Mouse (Mus musculus) hindbrain, embryonic 11.5 days (tissue): ENCODE data around the gene Lyzl6. TPM values are rescaled to one million over a fixed set of nuclear protein-coding genes. Genes with fewer than 3 reads are reported as not detected.

Experiments used
- ATAC-seq: fragments of 200-750 bp; cut with Nextera tagmentation; 2 replicates; pipeline ENCODE4 v1.8.0; 2017; ENCODE audit warnings: mild to moderate bottlenecking, moderate TSS enrichment, moderate library complexity; ENCODE audit not compliant: low FRiP score
- DNase-seq: peaks from one replicate; pipeline ENCODE4 v3.0.0-alpha.2; 2015; ENCODE audit warnings: low spot score
- H3K27ac ChIP-seq: fragments of 300-500 bp; sonication (generic); 2 replicates; pipeline ENCODE4 v1.5.1; 2014; ENCODE audit warnings: mild to moderate bottlenecking, low read depth, low read length
- H3K27me3 ChIP-seq: fragments of 300-500 bp; sonication (generic); 2 replicates; pipeline ENCODE4 v1.6.1; 2014; ENCODE audit warnings: mild to moderate bottlenecking, low read length, moderate library complexity, mixed read lengths; ENCODE audit not compliant: control insufficient read depth, insufficient read depth
- H3K36me3 ChIP-seq: fragments of 300-500 bp; sonication (generic); 2 replicates; pipeline ENCODE4 v1.6.1; 2014; ENCODE audit warnings: mild to moderate bottlenecking, low read length, moderate library complexity, mixed read lengths; ENCODE audit not compliant: control insufficient read depth, insufficient read depth
- H3K4me1 ChIP-seq: fragments of 300-500 bp; sonication (generic); replicated peaks from 2 replicates; pipeline ENCODE4 v1.6.1; 2014; ENCODE audit warnings: low read length, mixed read lengths; ENCODE audit not compliant: control insufficient read depth, insufficient read depth
- H3K4me2 ChIP-seq: fragments of 300-500 bp; sonication (generic); replicated peaks from 2 replicates; pipeline ENCODE4 v1.6.1; 2014; ENCODE audit warnings: mild to moderate bottlenecking, low read depth, low read length
- H3K4me3 ChIP-seq: fragments of 300-500 bp; sonication (generic); 2 replicates; pipeline ENCODE4 v1.5.1; 2014; ENCODE audit warnings: low read depth, low read length
- H3K9ac ChIP-seq: fragments of 300-500 bp; sonication (generic); 2 replicates; pipeline ENCODE4 v1.6.1; 2014; ENCODE audit warnings: low read depth, low read length
- H3K9me3 ChIP-seq: fragments of 300-500 bp; sonication (generic); 2 replicates; pipeline ENCODE4 v1.6.1; 2016; ENCODE audit warnings: low read length; ENCODE audit not compliant: control insufficient read depth
- WGBS: fragments of 180-500 bp; shearing (Covaris S2); extraction: QIAGEN DNeasy Blood & Tissue Kit; methylation state at CpG from one replicate; pipeline ENCODE4 v1.1.7; 2014; 5-methylcytosine and 5-hydroxymethylcytosine counted together
- polyA plus RNA-seq: library from polyadenylated mRNA; unstranded; fragments of >200 nt; fragmentation: Nextera tagmentation; extraction: Ambion mirVana; gene quantifications from 2 replicates; pipeline ENCODE4 v1.2.1, GENCODE M21; 2014

Lyzl6 gene
- polyA plus RNA-seq, 1 experiment from 2014 or later = not detected

GRCm38 (mm10) chr11:103649301-103649982 is 10.8 kb upstream of the Lyzl6 start, which contains the start of gene Rprml:
TSS of gene Rprml (plus strand) at chr11:103649570.
- peak within 1 kb of the TSS; percentile 42 for H3K4me2 ChIP-seq
- DNase-seq (peak; percentile 21), ATAC-seq (no peak)
- peaks cover 4% of the 10 kb centered on the region for H3K4me1 ChIP-seq
- H3K9ac ChIP-seq = no peak within 1 kb of the TSS
- H3K27me3 ChIP-seq = peaks cover 54% of the 10 kb centered on the region
- 1% methylated on average over 65 of the region's 71 CpGs for WGBS
- H3K36me3 ChIP-seq = no peaks in the 10 kb centered on the region
- peak within 1 kb of the TSS; percentile 25 for H3K4me3 ChIP-seq
- H3K9me3 ChIP-seq = no peaks in the 10 kb centered on the region
- H3K27ac ChIP-seq = no peak within 1 kb of the TSS

GRCm38 (mm10) chr11:103648656-103649055 is 10.0 kb upstream of the Lyzl6 start:
- Histone ChIP-seq H3K36me3 (no peaks in the 10 kb centered on the region), H3K27me3 (peaks cover 54% of the 10 kb centered on the region), H3K4me3 (no peak overlapping the region), H3K4me1 (peaks cover 4% of the 10 kb centered on the region), H3K4me2 (no peak overlapping the region), H3K27ac (no peak overlapping the region), H3K9me3 (no peaks in the 10 kb centered on the region), H3K9ac (no peak overlapping the region)
- 27% methylated on average over 7 of the region's 7 CpGs for WGBS
- DNase-seq (no peak), ATAC-seq (no peak)

GRCm38 (mm10) chr11:103647921-103648620 is 9.4 kb upstream of the Lyzl6 start:
- H3K27me3 ChIP-seq = peaks cover 50% of the 10 kb centered on the region
- no peaks in the 10 kb centered on the region for H3K9me3 ChIP-seq
- ATAC-seq = no peak
- H3K36me3 ChIP-seq = no peaks in the 10 kb centered on the region
- peak; percentile 19 for DNase-seq
- no peak overlapping the region for H3K4me3 ChIP-seq
- no peak overlapping the region for H3K27ac ChIP-seq
- WGBS = 7% methylated on average over 11 of the region's 11 CpGs
- no peak overlapping the region for H3K9ac ChIP-seq
- peaks cover 4% of the 10 kb centered on the region for H3K4me1 ChIP-seq
- no peak overlapping the region for H3K4me2 ChIP-seq

GRCm38 (mm10) chr11:103646301-103646700 is 7.6 kb upstream of the Lyzl6 start:
- 88% methylated on average over 6 of the region's 6 CpGs for WGBS
- Histone ChIP-seq H3K36me3 (no peaks in the 10 kb centered on the region), H3K9ac (no peak overlapping the region), H3K9me3 (no peaks in the 10 kb centered on the region), H3K27me3 (peaks cover 34% of the 10 kb centered on the region), H3K27ac (no peak overlapping the region), H3K4me2 (no peak overlapping the region), H3K4me3 (no peak overlapping the region), H3K4me1 (peaks cover 4% of the 10 kb centered on the region)
- ATAC-seq (no peak), DNase-seq (no peak)

GRCm38 (mm10) chr11:103645731-103646130 is 7.0 kb upstream of the Lyzl6 start:
- Histone ChIP-seq H3K27me3 (peaks cover 28% of the 10 kb centered on the region), H3K36me3 (no peaks in the 10 kb centered on the region), H3K27ac (no peak overlapping the region), H3K4me2 (no peak overlapping the region), H3K9me3 (no peaks in the 10 kb centered on the region), H3K9ac (no peak overlapping the region), H3K4me1 (peaks cover 4% of the 10 kb centered on the region), H3K4me3 (no peak overlapping the region)
- 80% methylated on average over 8 of the region's 8 CpGs for WGBS
- ATAC-seq (no peak), DNase-seq (no peak)

GRCm38 (mm10) chr11:103643211-103643610 is 4.5 kb upstream of the Lyzl6 start:
- peaks cover 6% of the 10 kb centered on the region; the same call in 1 of the 2 replicates for H3K27me3 ChIP-seq
- DNase-seq (no peak), ATAC-seq (no peak)
- no peak overlapping the region for H3K4me3 ChIP-seq
- no peak overlapping the region for H3K9ac ChIP-seq
- no peaks in the 10 kb centered on the region for H3K9me3 ChIP-seq
- H3K36me3 ChIP-seq = no peaks in the 10 kb centered on the region
- no peak overlapping the region for H3K27ac ChIP-seq
- no peak overlapping the region for H3K4me2 ChIP-seq
- 79% methylated on average over 9 of the region's 9 CpGs for WGBS
- no peaks in the 10 kb centered on the region for H3K4me1 ChIP-seq

- WGBS = 7% methylated on average over 10 of the region's 10 CpGs
- Histone ChIP-seq H3K9me3 (no peaks in the 10 kb centered on the region), H3K4me3 (no peak overlapping the region), H3K4me1 (no peaks in the 10 kb centered on the region), H3K4me2 (peak overlapping the region; percentile 24; the same call in 1 of the 2 replicates), H3K9ac (no peak overlapping the region), H3K27me3 (0 out of 2 replicates have a peak, but pooled peaks cover 2% of the 10 kb centered on the region), H3K27ac (no peak overlapping the region), H3K36me3 (no peaks in the 10 kb centered on the region)
- peak; percentile 81 for DNase-seq
- ATAC-seq = no peak
Observed at GRCm38 (mm10) chr11:103639407-103639946, 787 bp upstream of the Lyzl6 start.

GRCm38 (mm10) chr11:103636261-103636660 is 2.4 kb downstream of the Lyzl6 start:
- H3K9me3 ChIP-seq = no peaks in the 10 kb centered on the region
- DNase-seq (no peak), ATAC-seq (no peak)
- H3K36me3 ChIP-seq = no peaks in the 10 kb centered on the region
- WGBS = 90% methylated on average over 6 of the region's 6 CpGs
- H3K27ac ChIP-seq = no peak overlapping the region
- no peak overlapping the region for H3K4me2 ChIP-seq
- H3K27me3 ChIP-seq = 0 out of 2 replicates have a peak, but pooled peaks cover 2% of the 10 kb centered on the region
- H3K9ac ChIP-seq = no peak overlapping the region
- no peak overlapping the region for H3K4me3 ChIP-seq
- H3K4me1 ChIP-seq = no peaks in the 10 kb centered on the region
